Mouse (Mus musculus): ENCODE results near the gene Mief2. TPM values are rescaled to one million over a fixed set of nuclear protein-coding genes. Genes with fewer than 3 reads are reported as not detected.
A peak's percentile ranks its signal among the peaks of the same experiment; 100 is the strongest.

Gene Mief2
- total RNA-seq, 2 experiments from 2014 or later = 2.4 to 4.6 TPM

DNA sequence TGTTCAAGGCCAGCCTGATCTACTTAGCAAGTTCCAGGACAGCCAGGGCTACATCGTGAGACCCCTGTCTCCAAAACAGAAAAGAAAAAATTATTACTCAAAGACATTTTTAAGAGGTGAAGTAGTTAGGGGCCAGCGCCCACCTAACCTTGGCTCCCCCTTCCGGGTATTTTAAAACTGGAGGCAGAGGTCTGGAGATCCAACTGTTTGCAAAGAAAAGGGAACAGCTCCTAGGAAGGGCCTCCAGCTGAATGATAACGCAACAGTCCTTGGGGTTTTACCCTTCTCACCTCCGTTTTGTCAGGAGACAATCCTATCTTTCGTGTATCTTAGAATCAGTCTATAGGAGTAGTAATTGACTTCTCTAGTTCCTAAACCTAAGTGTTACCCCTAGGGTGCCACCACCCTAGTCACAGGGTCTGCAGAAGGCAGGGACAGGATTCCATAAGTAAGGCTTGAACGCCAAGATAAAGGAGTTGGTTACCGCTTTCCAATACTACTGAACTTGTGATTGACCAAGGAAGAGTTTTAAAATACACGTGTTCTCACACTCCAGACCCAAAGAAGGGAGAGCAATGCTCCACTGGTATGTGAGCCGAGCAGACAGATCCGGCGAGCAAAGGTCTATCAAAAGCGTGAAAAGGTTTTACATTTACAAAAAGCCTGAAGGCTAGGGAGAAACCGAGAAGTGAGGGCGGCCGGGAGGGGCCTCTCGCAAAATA is 48.1 kb downstream of the Mief2 start:
- no peak for ATAC-seq (replicated peaks; ENCODE audit: poor library complexity)

- ATAC-seq (replicated peaks; ENCODE audit: poor library complexity) = peak; percentile 89
Measured at GRCm38 (mm10) chr11:60776829-60777740, 48.9 kb downstream of the Mief2 start, which contains the start of the genes Top3a and Smcr8. Gene Top3a (minus strand): TSS chr11:60777365. Gene Smcr8 (plus strand): TSS chr11:60777524.

GRCm38 (mm10) chr11:60777801-60778370 is 49.7 kb downstream of the Mief2 start:
- ATAC-seq (replicated peaks; ENCODE audit: poor library complexity) = no peak

DNA sequence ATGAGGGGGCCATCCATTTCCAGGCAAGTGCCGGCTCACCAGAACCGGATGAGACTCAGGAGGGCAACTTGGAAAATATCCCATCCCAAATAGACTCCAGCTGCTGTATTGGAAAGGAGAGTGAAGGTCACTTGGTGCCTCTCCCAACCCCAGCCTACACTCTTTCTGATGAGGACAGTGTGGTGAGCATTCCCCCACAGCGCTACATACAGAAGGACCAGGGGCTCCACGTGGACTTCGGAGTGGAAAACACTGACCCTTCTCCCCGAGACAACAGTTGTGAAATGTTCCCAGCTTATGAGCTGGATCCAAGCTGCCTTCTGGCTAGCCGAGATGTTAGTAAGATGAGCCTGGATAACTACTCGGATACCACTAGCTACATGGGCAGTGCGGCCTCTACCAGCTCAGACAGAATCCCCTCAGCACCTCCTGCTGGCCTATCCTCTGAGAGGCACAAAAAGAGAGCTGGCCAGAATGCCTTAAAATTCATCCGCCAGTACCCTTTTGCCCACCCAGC is 51.5 kb downstream of the Mief2 start:
- ATAC-seq (replicated peaks; ENCODE audit: poor library complexity) = no peak

Other genes starting within 250 kb of the Mief2 start
- gene Alkbh5, start 192.0 kb upstream of the Mief2 start, total RNA-seq (2015) = 29.8 and 30.5 TPM in 2 replicates
- gene Alkbh5, start 192.0 kb upstream of the Mief2 start, total RNA-seq (2017) = 26.8 and 29.3 TPM in 2 replicates
- 5.4 and 5.6 TPM in 2 replicates for gene Llgl1, start 28.7 kb upstream of the Mief2 start, total RNA-seq (2015)
- 4.1 and 6.7 TPM in 2 replicates for gene Llgl1, start 28.7 kb upstream of the Mief2 start, total RNA-seq (2017)
- gene Flii, start 1.1 kb upstream of the Mief2 start, total RNA-seq (2015) = 62.6 and 80.2 TPM in 2 replicates
- 133 and 138 TPM in 2 replicates for gene Flii, start 1.1 kb upstream of the Mief2 start, total RNA-seq (2017)
- gene Top3a, start 49.0 kb downstream of the Mief2 start, total RNA-seq (2015) = 9.8 and 13.4 TPM in 2 replicates
- gene Top3a, start 49.0 kb downstream of the Mief2 start, total RNA-seq (2017) = 21.2 and 23.0 TPM in 2 replicates
- 31.5 and 36.2 TPM in 2 replicates for gene Smcr8, start 49.1 kb downstream of the Mief2 start, total RNA-seq (2015)
- 12.7 and 16.3 TPM in 2 replicates for gene Smcr8, start 49.1 kb downstream of the Mief2 start, total RNA-seq (2017)
- gene Shmt1, start 83.3 kb downstream of the Mief2 start, total RNA-seq (2015) = 36.8 and 39.8 TPM in 2 replicates
- gene Shmt1, start 83.3 kb downstream of the Mief2 start, total RNA-seq (2017) = 106 and 129 TPM in 2 replicates
- gene Dhrs7b, start 102.2 kb downstream of the Mief2 start, total RNA-seq (2015) = 14.4 and 15.3 TPM in 2 replicates
- gene Dhrs7b, start 102.2 kb downstream of the Mief2 start, total RNA-seq (2017) = 14.2 and 19.3 TPM in 2 replicates
- gene Tmem11, start 150.9 kb downstream of the Mief2 start, total RNA-seq (2015) = 23.9 and 30.3 TPM in 2 replicates
- 66.9 and 71.3 TPM in 2 replicates for gene Tmem11, start 150.9 kb downstream of the Mief2 start, total RNA-seq (2017)
- 2.2 and 2.3 TPM in 2 replicates for gene Natd1, start 186.4 kb downstream of the Mief2 start, total RNA-seq (2015)
- 0.67 and 0.98 TPM in 2 replicates for gene Natd1, start 186.4 kb downstream of the Mief2 start, total RNA-seq (2017)
- 29.9 and 32.7 TPM in 2 replicates for gene Map2k3, start 203.6 kb downstream of the Mief2 start, total RNA-seq (2015)
- 13.5 and 17.5 TPM in 2 replicates for gene Map2k3, start 203.6 kb downstream of the Mief2 start, total RNA-seq (2017)